Mouse (Mus musculus) embryo, embryonic 11 days (tissue): Measurements from ENCODE around the gene Arsj.

Source experiments
- DNase-seq: peaks from one replicate; pipeline ENCODE4 v3.0.0-alpha.2; 2015

The Arsj gene

GRCm38 (mm10) chr3:126402836-126403235 lies 39.4 kb downstream of the Arsj start:
- DNase-seq = peak; percentile 84

- no peak for DNase-seq
Observed at GRCm38 (mm10) chr3:126404199-126404598, 40.7 kb downstream of the Arsj start.

GRCm38 (mm10) chr3:126430524-126431064 lies 67.1 kb downstream of the Arsj start:
- no peak for DNase-seq

- DNase-seq = no peak
Observed at GRCm38 (mm10) chr3:126439331-126439730, 75.8 kb downstream of the Arsj start.

- no peak for DNase-seq
Observed at GRCm38 (mm10) chr3:126449058-126449457, 85.6 kb downstream of the Arsj start.

GRCm38 (mm10) chr3:126449515-126449914 lies 86.0 kb downstream of the Arsj start:
- no peak for DNase-seq

GRCm38 (mm10) chr3:126455787-126456482 lies 92.5 kb downstream of the Arsj start:
- DNase-seq = no peak

GRCm38 (mm10) chr3:126463119-126463815 lies 99.8 kb downstream of the Arsj start:
- no peak for DNase-seq

- peak; percentile 17 for DNase-seq
Observed at GRCm38 (mm10) chr3:126464262-126464661, 100.8 kb downstream of the Arsj start.
